Mouse (Mus musculus): ENCODE data around the gene Gm9195. TPM values are rescaled to one million over a fixed set of nuclear protein-coding genes. Genes with fewer than 3 reads are reported as not detected.

Gene Gm9195
- polyA plus RNA-seq, 1 experiment from 2014 or later = not detected

GRCm38 (mm10) chr14:72389696-72390095 is 101.9 kb downstream of the Gm9195 start:
- H3K4me1 ChIP-seq = peaks cover 7% of the 10 kb centered on the region
- no peak for DNase-seq (ENCODE audit: low spot score)
- no peak overlapping the region for H3K4me3 ChIP-seq
- 79% methylated on average over 1 of the region's 1 CpGs for WGBS
- H3K27me3 ChIP-seq (ENCODE audit: low read depth, poor library complexity, severe bottlenecking) = no peaks in the 10 kb centered on the region
- no peaks in the 10 kb centered on the region for H3K36me3 ChIP-seq
- no peak overlapping the region for H3K27ac ChIP-seq (replicated peaks)
- H3K9me3 ChIP-seq (replicated peaks) = no peaks in the 10 kb centered on the region

- Histone ChIP-seq H3K9me3 (replicated peaks) (no peaks in the 10 kb centered on the region), H3K4me3 (no peak overlapping the region), H3K27ac (replicated peaks) (no peak overlapping the region), H3K36me3 (no peaks in the 10 kb centered on the region), H3K4me1 (peaks cover 7% of the 10 kb centered on the region), H3K27me3 (ENCODE audit: low read depth, poor library complexity, severe bottlenecking) (no peaks in the 10 kb centered on the region)
- no peak for DNase-seq (ENCODE audit: low spot score)
- WGBS = 89% methylated on average over 4 of the region's 4 CpGs
Measured at GRCm38 (mm10) chr14:72389288-72389687, 102.3 kb downstream of the Gm9195 start.

DNA sequence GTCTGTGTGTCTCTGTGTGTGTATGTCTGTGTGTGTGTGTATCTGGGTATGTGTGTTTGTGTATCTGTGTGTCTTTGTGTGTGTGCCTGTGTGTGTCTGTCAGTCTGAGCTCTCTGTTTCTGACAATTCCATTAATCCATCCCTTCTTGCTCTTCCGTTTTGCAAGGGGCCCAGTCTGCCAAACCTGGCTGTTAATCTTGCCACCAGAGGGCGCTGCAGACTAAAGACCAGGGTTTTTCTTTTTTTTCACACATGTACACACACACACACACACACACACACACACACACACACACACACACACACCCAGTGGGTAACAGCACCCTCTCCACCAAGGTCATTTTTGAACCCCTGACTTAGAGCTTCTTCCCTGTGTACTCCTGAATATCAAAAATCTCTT is 114.4 kb downstream of the Gm9195 start:
- H3K9me3 ChIP-seq (replicated peaks) = no peaks in the 10 kb centered on the region
- no peak overlapping the region for H3K27ac ChIP-seq (replicated peaks)
- no peaks in the 10 kb centered on the region for H3K36me3 ChIP-seq
- WGBS = 0% methylated on average over 2 of the region's 2 CpGs
- H3K4me1 ChIP-seq = no peaks in the 10 kb centered on the region
- DNase-seq (ENCODE audit: low spot score) = peak; percentile 52
- H3K27me3 ChIP-seq (ENCODE audit: low read depth, poor library complexity, severe bottlenecking) = no peaks in the 10 kb centered on the region
- no peak overlapping the region for H3K4me3 ChIP-seq

Other genes with a start within 250 kb of the Gm9195 start
- 38.0 and 43.4 TPM in 2 replicates for gene Fndc3a, start 218.2 kb upstream of the Gm9195 start, polyA plus RNA-seq (2016; fragmentation: Nextera tagmentation; extraction: Ambion mirVana)